ENCODE assay signal across 26 mouse cellular contexts in genomic region chr9:90892816-90893215, GRCm38 (mm10).
"Had no signal": no experiment of that assay in that cellular context is flagged by ENCODE, and none has a peak within 500 bp of the region (broad histone marks: within the 10 kb centered on the region; RNA-seq: fewer than 3 reads in every experiment).

No protein-coding gene starts in this region.

- H3K9me3 ChIP-seq: embryonic facial prominence, embryonic 10.5 days; embryonic facial prominence, embryonic 12.5 days; embryonic facial prominence, embryonic 13.5 days; embryonic facial prominence, embryonic 15.5 days; forebrain, embryonic 10.5 days; forebrain, embryonic 12.5 days; forebrain, embryonic 13.5 days; forebrain, embryonic 15.5 days; heart, embryonic 10.5 days had no signal

- H3K4me3 ChIP-seq: embryonic facial prominence, embryonic 10.5 days; embryonic facial prominence, embryonic 12.5 days; embryonic facial prominence, embryonic 13.5 days; embryonic facial prominence, embryonic 15.5 days; erythroblast, embryonic 14.5 days; forebrain, embryonic 10.5 days; forebrain, embryonic 12.5 days; forebrain, embryonic 13.5 days; forebrain, embryonic 15.5 days; gastrocnemius, adult 2 months; heart, adult 2 months; heart, embryonic 10.5 days had no signal

- DNase-seq: cerebellum, adult 9-10 months; cerebellum, adult 9-11 months; cerebellum, postnatal 10 days; cerebellum, postnatal 14 days; cerebellum, postnatal 25 days; cerebellum, postnatal 36 days; embryo, embryonic 11 days; forebrain, postnatal 0 days; gastrocnemius, adult 2 months; gastrocnemius, postnatal 10 days; gastrocnemius, postnatal 14 days; gastrocnemius, postnatal 25 days; gastrocnemius, postnatal 36 days; heart, adult 18-20 months; heart, adult 2 months had no signal

- H3K9ac ChIP-seq: embryonic facial prominence, embryonic 12.5 days; embryonic facial prominence, embryonic 13.5 days; embryonic facial prominence, embryonic 15.5 days; forebrain, embryonic 12.5 days; forebrain, embryonic 13.5 days; forebrain, embryonic 15.5 days; forebrain, postnatal 0 days had no signal

- H3K27me3 ChIP-seq: embryonic facial prominence, embryonic 12.5 days; embryonic facial prominence, embryonic 13.5 days; embryonic facial prominence, embryonic 15.5 days; forebrain, embryonic 12.5 days; forebrain, embryonic 13.5 days; forebrain, embryonic 15.5 days had no signal

- ATAC-seq: forebrain, embryonic 13.5 days; forebrain, embryonic 15.5 days; forebrain, embryonic 16.5 days; forebrain, postnatal 0 days had no signal

- H3K36me3 ChIP-seq: embryonic facial prominence, embryonic 10.5 days; embryonic facial prominence, embryonic 12.5 days; embryonic facial prominence, embryonic 13.5 days; embryonic facial prominence, embryonic 15.5 days; forebrain, embryonic 10.5 days; forebrain, embryonic 12.5 days; forebrain, embryonic 15.5 days; heart, embryonic 10.5 days had no signal

- H3K4me1 ChIP-seq: embryonic facial prominence, embryonic 10.5 days; embryonic facial prominence, embryonic 12.5 days; embryonic facial prominence, embryonic 13.5 days; embryonic facial prominence, embryonic 15.5 days; forebrain, embryonic 10.5 days; forebrain, embryonic 12.5 days; forebrain, embryonic 13.5 days; forebrain, embryonic 15.5 days; heart, embryonic 10.5 days had no signal

- H3K27ac ChIP-seq: embryonic facial prominence, embryonic 10.5 days; embryonic facial prominence, embryonic 12.5 days; embryonic facial prominence, embryonic 13.5 days; embryonic facial prominence, embryonic 15.5 days; forebrain, embryonic 10.5 days; forebrain, embryonic 12.5 days; forebrain, embryonic 13.5 days; forebrain, embryonic 15.5 days; gastrocnemius, adult 2 months; heart, adult 2 months; heart, embryonic 10.5 days had no signal

- H3K4me2 ChIP-seq: embryonic facial prominence, embryonic 12.5 days; embryonic facial prominence, embryonic 13.5 days; embryonic facial prominence, embryonic 15.5 days; forebrain, embryonic 12.5 days; forebrain, embryonic 13.5 days; forebrain, embryonic 15.5 days had no signal
